Mouse (Mus musculus): Measurements from ENCODE around the gene Nol4l. TPM values are rescaled to one million over a fixed set of nuclear protein-coding genes. Genes with fewer than 3 reads are reported as not detected.
"Not testable (repeated sequence)": the region's sequence is repeated elsewhere in the genome, so short reads cannot be mapped to it uniquely, and the experiment has no call there.

Nol4l gene
- polyA plus RNA-seq, 1 experiment: 36.3 TPM

- DNase-seq (ENCODE audit: extremely low spot score in 1 of 2, low spot score in 1 of 2): no peak
Observed at GRCm38 (mm10) chr2:153424557-153424956, 105.2 kb downstream of the Nol4l start.

- no peak for DNase-seq (ENCODE audit: extremely low spot score in 1 of 2, low spot score in 1 of 2)
Observed at GRCm38 (mm10) chr2:153423113-153423512, 106.7 kb downstream of the Nol4l start.

- no peak for DNase-seq (ENCODE audit: extremely low spot score in 1 of 2, low spot score in 1 of 2)
Observed at GRCm38 (mm10) chr2:153422051-153422450, 107.7 kb downstream of the Nol4l start.

GRCm38 (mm10) chr2:153421233-153421632 lies 108.5 kb downstream of the Nol4l start:
- no peak for DNase-seq (ENCODE audit: extremely low spot score in 1 of 2, low spot score in 1 of 2)

GRCm38 (mm10) chr2:153418381-153418780 lies 111.4 kb downstream of the Nol4l start:
- no peak for DNase-seq (ENCODE audit: extremely low spot score in 1 of 2, low spot score in 1 of 2)

GRCm38 (mm10) chr2:153417841-153418240 lies 111.9 kb downstream of the Nol4l start:
- no peak for DNase-seq (ENCODE audit: extremely low spot score in 1 of 2, low spot score in 1 of 2)

GRCm38 (mm10) chr2:153414607-153415006 lies 115.2 kb downstream of the Nol4l start:
- peak in 1 of 2 experiments; percentile 41 for DNase-seq (ENCODE audit: extremely low spot score in 1 of 2, low spot score in 1 of 2)

GRCm38 (mm10) chr2:153412563-153412962 lies 117.2 kb downstream of the Nol4l start:
- no peak for DNase-seq (ENCODE audit: extremely low spot score in 1 of 2, low spot score in 1 of 2)

GRCm38 (mm10) chr2:153411557-153411956 lies 118.2 kb downstream of the Nol4l start:
- DNase-seq (ENCODE audit: extremely low spot score in 1 of 2, low spot score in 1 of 2): no peak

GRCm38 (mm10) chr2:153408971-153409370 lies 120.8 kb downstream of the Nol4l start:
- DNase-seq (ENCODE audit: extremely low spot score in 1 of 2, low spot score in 1 of 2): no peak

GRCm38 (mm10) chr2:153406882-153407281 lies 122.9 kb downstream of the Nol4l start:
- DNase-seq (ENCODE audit: extremely low spot score in 1 of 2, low spot score in 1 of 2): no peak

- no peak for DNase-seq (ENCODE audit: extremely low spot score in 1 of 2, low spot score in 1 of 2)
Observed at GRCm38 (mm10) chr2:153404882-153405281, 124.9 kb downstream of the Nol4l start.

GRCm38 (mm10) chr2:153404062-153404461 lies 125.7 kb downstream of the Nol4l start:
- DNase-seq (ENCODE audit: extremely low spot score in 1 of 2, low spot score in 1 of 2): no peak

GRCm38 (mm10) chr2:153399166-153399565 lies 130.6 kb downstream of the Nol4l start:
- DNase-seq (ENCODE audit: extremely low spot score in 1 of 2, low spot score in 1 of 2): no peak

- no peak for DNase-seq (ENCODE audit: extremely low spot score in 1 of 2, low spot score in 1 of 2)
Observed at GRCm38 (mm10) chr2:153397790-153398515, 131.8 kb downstream of the Nol4l start.

- no peak for DNase-seq (ENCODE audit: extremely low spot score in 1 of 2, low spot score in 1 of 2)
Observed at GRCm38 (mm10) chr2:153393045-153393444, 136.7 kb downstream of the Nol4l start.

- no peak for DNase-seq (ENCODE audit: extremely low spot score in 1 of 2, low spot score in 1 of 2)
Observed at GRCm38 (mm10) chr2:153389831-153390230, 139.9 kb downstream of the Nol4l start.

GRCm38 (mm10) chr2:153380479-153380878 lies 149.3 kb downstream of the Nol4l start:
- DNase-seq (ENCODE audit: extremely low spot score in 1 of 2, low spot score in 1 of 2): no peak

GRCm38 (mm10) chr2:153375380-153375779 lies 154.4 kb downstream of the Nol4l start:
- DNase-seq (ENCODE audit: extremely low spot score in 1 of 2, low spot score in 1 of 2): no peak

- DNase-seq (ENCODE audit: extremely low spot score in 1 of 2, low spot score in 1 of 2): no peak
Observed at GRCm38 (mm10) chr2:153370871-153371270, 158.9 kb downstream of the Nol4l start.

GRCm38 (mm10) chr2:153364531-153364930 lies 165.2 kb downstream of the Nol4l start:
- DNase-seq (ENCODE audit: extremely low spot score in 1 of 2, low spot score in 1 of 2): not testable (repeated sequence)

GRCm38 (mm10) chr2:153361101-153361710 lies 168.6 kb downstream of the Nol4l start:
- DNase-seq (ENCODE audit: extremely low spot score in 1 of 2, low spot score in 1 of 2): no peak
